Mouse (Mus musculus) heart, adult 2 months (tissue): Measurements from ENCODE around the gene Car9. TPM values are rescaled to one million over a fixed set of nuclear protein-coding genes. Genes with fewer than 3 reads are reported as not detected.
"Not testable (repeated sequence)": the region's sequence is repeated elsewhere in the genome, so short reads cannot be mapped to it uniquely, and the experiment has no call there.

Experiments
- DNase-seq, 2 experiments: peaks; one replicate each; pipeline ENCODE4 v3.0.0; 2021
- H3K27ac ChIP-seq: fragments of 200-600 bp; 2 replicates; pipeline ENCODE4 v1.8.1; 2022
- H3K27me3 ChIP-seq: fragments of 200-500 bp; 2 replicates; pipeline ENCODE4 v1.6.1; 2012; ENCODE audit warnings: mild to moderate bottlenecking, low read length, inconsistent platforms, mixed read lengths; ENCODE audit not compliant: control insufficient read depth, insufficient read depth
- H3K36me3 ChIP-seq: fragments of 200-500 bp; 2 replicates; pipeline ENCODE4 v1.6.1; 2012; ENCODE audit warnings: low read length, inconsistent platforms; ENCODE audit not compliant: control insufficient read depth, insufficient read depth
- H3K4me1 ChIP-seq: fragments of 200-500 bp; 2 replicates; pipeline ENCODE4 v1.6.1; 2011; ENCODE audit warnings: low read length; ENCODE audit not compliant: control insufficient read depth, insufficient read depth
- H3K4me3 ChIP-seq: fragments of 200-600 bp; 2 replicates; pipeline ENCODE4 v1.8.1; 2022
- H3K79me2 ChIP-seq: fragments of 200-500 bp; replicated peaks from 2 replicates; pipeline ENCODE4 v1.6.1; 2012; ENCODE audit warnings: mild to moderate bottlenecking, inconsistent platforms, low read length, moderate library complexity, mixed read lengths; ENCODE audit not compliant: control insufficient read depth, insufficient read depth
- H3K9ac ChIP-seq: fragments of 200-500 bp; 2 replicates; pipeline ENCODE4 v1.6.1; 2012; ENCODE audit warnings: low read depth, mild to moderate bottlenecking, control low read depth, inconsistent platforms, low read length, mixed read lengths
- CTCF ChIP-seq: fragments of 200-600 bp; IDR thresholded peaks from 2 replicates; pipeline ENCODE4 v1.8.1; 2022; ENCODE audit warnings: antibody characterized with exemption, mild to moderate bottlenecking, moderate library complexity
- EP300 ChIP-seq: fragments of 200-500 bp; IDR thresholded peaks from 2 replicates; pipeline ENCODE4 v1.6.1; 2011; ENCODE audit warnings: low read depth, low read length, control low read depth; ENCODE audit not compliant: insufficient read depth
- POLR2A ChIP-seq: fragments of 200-500 bp; IDR thresholded peaks from 2 replicates; pipeline ENCODE4 v1.6.1; 2011; ENCODE audit warnings: mild to moderate bottlenecking, low read depth, low read length, control low read depth; ENCODE audit not compliant: insufficient read depth
- WGBS: fragments of 180-500 bp; shearing (Covaris S2); methylation state at CpG from one replicate; pipeline ENCODE4 v1.1.7; 2018; 5-methylcytosine and 5-hydroxymethylcytosine counted together
- intact Hi-C: fragments of 180-260 bp; cut with DNase I; formaldehyde crosslinking; loops from one replicate; pipeline ENCODE4 v1.15.1; 2025
- polyA plus RNA-seq: library from polyadenylated mRNA; depleted of rRNA; stranded (reverse); fragments of >200 nt; gene quantifications from 2 replicates; pipeline ENCODE4 v1.2.3, GENCODE M21; 2012
- total RNA-seq, 2 experiments: library from RNA; stranded (reverse); gene quantifications; 2 replicates each; pipeline ENCODE4 v1.2.3; 2021

Car9 gene
- total and polyA plus RNA-seq, 3 experiments, result 0.11 to 0.55 (median 0.34) TPM

DNA sequence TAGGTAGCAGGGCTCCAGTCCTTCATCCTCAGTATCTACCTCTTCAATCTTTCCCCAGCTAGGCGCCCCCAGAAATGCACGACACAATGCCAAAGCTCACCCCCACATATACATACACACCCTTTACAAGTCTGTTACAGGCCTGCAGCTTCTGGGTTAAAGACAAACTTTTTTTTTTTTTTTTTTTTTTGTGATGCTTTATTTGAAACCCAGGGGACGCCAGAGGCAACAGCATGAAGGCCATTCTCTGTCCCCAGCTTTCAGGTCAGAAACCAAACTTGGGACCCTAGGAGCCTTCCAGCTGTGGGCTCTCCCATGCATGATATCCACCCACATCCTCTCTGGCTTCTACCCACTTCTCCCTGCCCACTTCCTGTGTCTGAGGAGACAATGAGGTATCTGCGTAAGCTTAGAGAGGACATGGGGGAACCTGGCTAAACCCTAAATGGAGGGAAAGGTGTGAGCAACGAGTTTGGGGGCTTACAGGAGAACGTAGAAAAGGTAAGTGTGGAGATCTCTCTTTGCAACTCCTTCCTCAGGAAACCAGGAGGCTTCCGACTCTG lies 24.8 kb upstream of the Car9 start:
- Histone ChIP-seq H3K4me1 (no peaks in the 10 kb centered on the region; the same call in 1 of the 2 replicates), H3K9ac (no peak overlapping the region), H3K27ac (no peak overlapping the region), H3K79me2 (no peaks in the 10 kb centered on the region), H3K4me3 (no peak overlapping the region), H3K27me3 (no peaks in the 10 kb centered on the region), H3K36me3 (no peaks in the 10 kb centered on the region)
- intact Hi-C loops, result loop anchor here (5.0 kb wide), 1 partner anchor 215 kb away; the partner anchor contains the start of gene Atp8b5
- whole genome bisulfite sequencing, result 60% methylated on average over 7 of the region's 7 CpGs
- no peak for DNase-seq
- TF ChIP-seq EP300, result no peak
- TF ChIP-seq POLR2A, result no peak
- TF ChIP-seq CTCF, result no peak

GRCm38 (mm10) chr4:43482591-43482990 lies 24.2 kb upstream of the Car9 start:
- intact Hi-C loops, result loop anchor here (5.0 kb wide), 1 partner anchor 215 kb away; the partner anchor contains the start of gene Atp8b5
- Histone ChIP-seq H3K4me1 (no peaks in the 10 kb centered on the region; the same call in 1 of the 2 replicates), H3K27ac (no peak overlapping the region), H3K27me3 (no peaks in the 10 kb centered on the region), H3K36me3 (no peaks in the 10 kb centered on the region), H3K9ac (no peak overlapping the region), H3K4me3 (no peak overlapping the region), H3K79me2 (no peaks in the 10 kb centered on the region)
- TF ChIP-seq CTCF (no peak), POLR2A (no peak), EP300 (no peak)
- DNase-seq, result no peak
- WGBS, result 47% methylated on average over 10 of the region's 10 CpGs

DNA sequence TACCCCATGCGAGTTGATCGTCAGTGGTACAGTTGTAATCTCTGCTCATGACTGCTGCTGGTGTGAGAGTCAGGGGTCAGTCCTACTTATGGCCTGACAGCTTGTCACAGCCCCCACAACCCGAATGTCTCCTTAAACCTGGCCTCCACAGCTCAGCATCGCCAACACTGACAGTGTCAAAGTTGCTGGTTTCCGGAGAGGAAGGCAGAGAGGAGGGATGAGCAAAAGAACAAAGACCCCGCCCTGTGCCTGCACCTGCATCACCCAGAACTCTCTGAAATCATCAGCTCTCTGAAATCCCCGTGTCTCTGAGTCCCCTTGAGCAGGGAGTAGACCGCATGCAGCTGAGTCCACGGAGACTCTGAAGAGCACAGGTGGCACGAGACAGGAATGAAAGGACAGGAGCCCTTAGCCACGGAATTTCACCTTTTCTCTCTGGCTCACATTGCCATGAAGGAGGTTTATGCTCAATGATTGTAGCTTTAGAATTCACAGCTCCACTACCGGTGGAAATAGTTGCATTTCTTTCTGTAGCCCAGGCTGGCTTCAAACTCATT lies 23.2 kb upstream of the Car9 start, which contains the start of gene Sit1:
Sit1 (minus strand) TSS at position 200 of the 557 bp plus-strand sequence.
- intact Hi-C loops, result loop anchor here (5.0 kb wide), 1 partner anchor 216 kb away; the partner anchor contains the start of gene Atp8b5
- no peak for DNase-seq
- Histone ChIP-seq H3K9ac (no peak within 1 kb of the TSS), H3K4me3 (no peak within 1 kb of the TSS), H3K4me1 (no peaks in the 10 kb centered on the region; the same call in 1 of the 2 replicates), H3K36me3 (no peaks in the 10 kb centered on the region), H3K79me2 (no peaks in the 10 kb centered on the region), H3K27ac (no peak within 1 kb of the TSS), H3K27me3 (no peaks in the 10 kb centered on the region)
- 66% methylated on average over 12 of the region's 12 CpGs for WGBS
- no peak for TF ChIP-seq POLR2A
- TF ChIP-seq EP300, result no peak
- TF ChIP-seq CTCF, result no peak

- H3K4me1 ChIP-seq, H3K9ac ChIP-seq, H3K79me2 ChIP-seq, H3K4me3 ChIP-seq, H3K36me3 ChIP-seq, H3K27me3 ChIP-seq, DNase-seq, intact Hi-C loops, H3K27ac ChIP-seq: not testable (repeated sequence)
- 86% methylated on average over 5 of the region's 5 CpGs for WGBS
Observed at GRCm38 (mm10) chr4:43485666-43486065, 21.1 kb upstream of the Car9 start.

DNA sequence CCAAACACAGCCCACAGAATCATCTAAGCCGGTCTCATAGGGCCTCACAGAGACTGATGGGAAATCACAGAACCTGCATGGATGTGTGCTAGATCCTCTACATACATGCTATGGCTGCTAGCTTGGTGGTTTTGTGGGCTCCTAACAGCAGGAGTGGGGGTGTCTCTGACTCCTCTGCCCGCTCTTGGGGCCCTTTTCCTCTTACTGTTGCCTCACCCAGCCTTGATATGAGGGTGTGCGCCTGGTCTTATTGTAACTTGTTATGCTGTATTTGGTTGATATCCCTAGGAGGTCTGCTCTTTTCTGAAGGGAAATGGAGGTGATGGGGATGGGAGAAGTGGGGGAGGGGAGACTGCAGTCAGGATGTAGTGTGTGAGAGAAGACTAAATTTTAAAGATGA lies 17.2 kb upstream of the Car9 start:
- intact Hi-C loops, result loop anchor here (1.0 to 5.0 kb wide), 2 partner anchors 69 to 73 kb away; partner anchors contain the start of genes Creb3 and Tln1
- H3K27ac ChIP-seq, result no peak overlapping the region
- no peak overlapping the region for H3K4me3 ChIP-seq
- peaks cover 6% of the 10 kb centered on the region for H3K4me1 ChIP-seq
- TF ChIP-seq CTCF (no peak), EP300 (no peak), POLR2A (no peak)
- no peaks in the 10 kb centered on the region for H3K36me3 ChIP-seq
- H3K79me2 ChIP-seq, result no peaks in the 10 kb centered on the region
- 96% methylated on average over 3 of the region's 3 CpGs for WGBS
- no peaks in the 10 kb centered on the region for H3K27me3 ChIP-seq
- H3K9ac ChIP-seq, result no peak overlapping the region
- DNase-seq, result no peak

GRCm38 (mm10) chr4:43490801-43491200 lies 16.0 kb upstream of the Car9 start:
- H3K4me1 ChIP-seq, result peaks cover 6% of the 10 kb centered on the region
- peak in 1 of 2 experiments; percentile 44 for DNase-seq
- intact Hi-C loops, result loop anchor here (5.0 kb wide), 1 partner anchor 72 kb away; the partner anchor contains the start of genes Creb3 and Tln1
- no peaks in the 10 kb centered on the region for H3K27me3 ChIP-seq
- H3K79me2 ChIP-seq, result no peaks in the 10 kb centered on the region
- TF ChIP-seq CTCF, result no peak
- TF ChIP-seq EP300, result no peak
- H3K36me3 ChIP-seq, result no peaks in the 10 kb centered on the region
- WGBS, result 62% methylated on average over 5 of the region's 5 CpGs
- no peak overlapping the region; the same call in 1 of the 2 replicates for H3K27ac ChIP-seq
- H3K4me3 ChIP-seq, result no peak overlapping the region
- H3K9ac ChIP-seq, result no peak overlapping the region
